Mouse (Mus musculus) naive thymus-derived CD4-positive, alpha-beta T cell, adult 2 months (primary cell): ENCODE measurements around the gene Smim7.

Experiments
- DNase-seq: peaks from one replicate; pipeline ENCODE4 v3.0.0-alpha.2; 2011; ENCODE audit warnings: low read depth

The Smim7 gene

DNA sequence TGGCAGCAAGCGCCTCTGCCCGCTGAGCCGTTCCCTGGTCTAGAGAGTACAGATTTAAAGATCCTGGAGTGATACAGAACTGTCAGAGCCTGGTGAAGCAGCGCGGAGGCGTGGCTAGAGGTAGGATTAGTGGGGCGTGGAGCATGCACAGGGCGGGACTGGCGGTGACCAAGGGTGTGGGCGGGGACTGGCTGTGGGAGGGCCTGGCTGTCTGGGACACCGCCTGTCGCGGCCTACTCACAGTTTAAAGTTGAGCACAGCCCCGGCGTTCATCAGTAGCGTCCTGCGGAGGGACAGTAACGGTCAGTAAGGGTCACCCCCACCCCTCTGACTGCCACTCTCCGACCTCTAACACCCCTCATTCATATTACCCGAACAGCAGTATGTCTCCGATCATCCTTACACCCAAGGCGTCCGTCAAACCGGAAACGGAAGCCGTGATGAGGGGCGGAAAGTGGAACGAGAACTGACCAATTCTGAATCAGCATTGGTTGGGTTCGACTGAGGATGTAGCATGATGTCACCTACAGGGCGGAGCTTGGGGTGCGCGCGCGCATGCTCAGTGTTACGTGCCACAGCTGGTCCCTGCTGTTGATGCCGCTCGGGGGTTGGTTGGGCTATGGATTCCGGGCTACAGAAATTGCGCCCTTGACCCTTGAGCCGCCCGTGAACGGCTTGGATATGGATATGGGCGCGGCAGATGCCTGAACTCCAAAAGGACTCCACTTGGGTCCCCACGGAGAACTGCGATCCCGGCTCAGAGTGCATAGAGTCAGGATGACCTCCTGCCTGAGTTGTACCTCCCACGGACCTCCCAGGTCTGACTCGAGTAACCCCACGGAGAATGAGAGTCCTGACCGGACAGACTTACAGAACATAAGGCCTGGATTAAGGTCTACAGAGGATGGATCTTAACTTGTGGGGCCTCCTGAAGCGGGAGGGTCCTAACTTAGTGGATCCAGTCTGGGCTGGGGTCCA, at the start of gene Smim7:
Smim7 (minus strand) TSS at position 456 of the 978 bp plus-strand sequence.
- peak; percentile 99 for DNase-seq

- peak; percentile 68 for DNase-seq
Measured at GRCm38 (mm10) chr8:72590198-72590597, 19.3 kb upstream of the Smim7 start.

- DNase-seq: no peak
Measured at GRCm38 (mm10) chr8:72589286-72589685, 18.4 kb upstream of the Smim7 start.

GRCm38 (mm10) chr8:72588865-72589264, 18.0 kb upstream of the Smim7 start:
- DNase-seq: no peak

DNA sequence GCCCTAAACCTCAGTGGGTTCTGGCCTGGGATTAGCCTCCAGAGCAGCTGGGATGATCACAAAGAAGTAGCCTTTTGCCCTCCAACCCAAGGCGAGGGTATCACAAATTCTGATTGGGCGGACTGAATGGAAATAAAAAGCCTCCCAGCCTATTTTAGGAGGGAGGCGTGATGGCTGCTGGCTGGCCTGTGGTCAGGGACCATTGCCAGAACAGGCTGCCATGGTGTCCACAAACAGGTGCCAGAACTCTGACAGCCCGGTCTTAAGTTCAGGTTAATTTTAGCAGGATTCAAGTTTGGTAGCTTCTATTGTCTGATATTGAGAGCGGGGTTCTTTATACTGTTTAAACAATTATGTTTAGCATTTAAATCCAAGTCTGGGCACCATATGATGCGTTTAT, 16.9 kb upstream of the Smim7 start:
- DNase-seq: no peak

DNA sequence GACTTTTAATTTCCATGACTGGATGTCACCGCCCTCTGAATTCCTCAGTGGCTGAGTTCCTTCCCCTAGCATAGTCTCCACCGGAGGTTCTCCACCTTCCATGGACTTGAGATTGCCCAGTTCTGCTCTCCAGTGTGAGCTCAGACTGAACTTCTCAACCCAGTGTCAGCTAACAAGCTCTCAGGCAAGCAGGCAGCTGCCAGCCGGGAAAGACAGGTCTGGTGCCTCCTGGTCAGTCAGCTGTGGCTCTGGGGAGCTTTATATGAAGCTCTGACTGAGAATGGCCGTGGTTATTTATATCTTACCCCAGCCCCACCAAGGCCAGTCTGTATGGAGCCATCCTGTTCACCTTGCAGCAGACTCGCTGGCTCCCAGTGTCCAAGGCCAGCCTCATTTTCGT, 13.5 kb upstream of the Smim7 start:
- DNase-seq: no peak

DNA sequence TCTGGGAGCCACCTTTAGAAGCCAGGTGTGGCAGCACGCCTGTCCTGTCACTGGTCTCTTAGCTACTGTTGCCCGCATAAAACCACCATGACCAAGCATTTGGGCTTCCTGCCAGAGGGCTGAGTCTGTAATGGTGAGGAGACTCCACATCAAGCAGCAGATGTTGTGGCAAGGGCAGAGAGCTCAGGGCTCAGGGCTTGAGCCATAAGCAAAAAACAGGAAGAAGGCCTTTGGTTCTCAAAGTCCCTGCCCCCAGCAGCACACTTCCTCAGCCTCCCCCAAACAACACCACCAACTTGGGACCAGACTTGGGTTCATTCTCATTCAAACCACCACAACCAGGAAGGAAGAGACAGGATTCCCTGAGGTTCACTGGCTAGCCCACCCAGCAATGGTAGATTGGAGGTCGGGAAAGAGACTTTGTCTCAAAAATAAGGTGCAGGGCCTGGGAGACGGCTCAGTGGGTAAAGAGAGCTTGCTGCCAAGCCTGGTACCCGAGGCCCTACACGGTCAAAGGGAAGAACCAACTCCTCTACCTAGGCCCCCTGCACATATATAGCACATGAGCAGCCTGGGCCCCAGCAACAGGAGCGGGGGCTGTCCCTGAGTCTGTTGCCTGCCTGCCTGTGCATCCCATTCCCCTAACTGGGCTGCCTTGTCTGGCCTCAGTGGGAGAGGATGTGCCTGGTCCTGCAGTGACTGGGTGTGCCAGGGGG, 12.3 kb upstream of the Smim7 start:
- DNase-seq: no peak

DNA sequence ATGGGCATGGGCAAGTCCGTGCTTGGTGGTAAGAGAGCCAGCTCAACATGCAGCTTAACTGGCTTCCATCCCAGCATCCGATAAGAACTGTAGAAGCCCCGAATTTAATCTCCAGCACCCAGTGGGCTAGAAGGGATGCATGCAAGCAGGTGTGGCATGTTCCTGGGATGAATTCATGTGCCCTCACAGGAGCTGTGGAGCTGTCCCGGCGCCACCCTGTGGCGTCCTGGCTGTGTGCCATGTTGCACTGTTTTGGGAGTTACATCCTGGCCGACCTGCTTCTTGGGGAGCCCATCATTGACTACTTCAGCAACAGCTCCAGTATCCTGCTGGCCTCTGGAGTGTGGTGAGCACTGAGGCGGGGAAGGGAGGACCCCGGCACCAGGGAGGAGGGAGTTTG, 8.5 kb upstream of the Smim7 start:
- no peak for DNase-seq

DNA sequence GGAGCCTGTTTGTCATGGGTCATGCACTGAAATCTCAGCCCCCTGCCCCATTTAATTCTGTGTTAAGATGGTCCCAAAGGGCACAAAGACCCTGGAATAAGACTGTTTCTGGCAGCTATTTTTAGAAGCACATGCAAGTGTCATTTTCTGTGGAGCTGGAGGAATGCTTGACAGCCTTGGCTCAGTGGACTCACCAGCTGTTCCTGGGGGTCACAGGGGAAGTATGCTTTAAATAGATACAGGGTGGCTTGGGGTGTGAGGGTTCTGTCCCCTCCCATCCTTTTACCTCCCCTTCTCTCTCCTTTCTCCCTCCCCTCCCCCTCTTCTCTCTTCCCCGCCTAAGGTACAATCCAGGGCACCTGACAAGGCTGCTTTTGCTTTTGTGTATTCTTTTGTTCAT, 7.1 kb upstream of the Smim7 start:
- no peak for DNase-seq

DNA sequence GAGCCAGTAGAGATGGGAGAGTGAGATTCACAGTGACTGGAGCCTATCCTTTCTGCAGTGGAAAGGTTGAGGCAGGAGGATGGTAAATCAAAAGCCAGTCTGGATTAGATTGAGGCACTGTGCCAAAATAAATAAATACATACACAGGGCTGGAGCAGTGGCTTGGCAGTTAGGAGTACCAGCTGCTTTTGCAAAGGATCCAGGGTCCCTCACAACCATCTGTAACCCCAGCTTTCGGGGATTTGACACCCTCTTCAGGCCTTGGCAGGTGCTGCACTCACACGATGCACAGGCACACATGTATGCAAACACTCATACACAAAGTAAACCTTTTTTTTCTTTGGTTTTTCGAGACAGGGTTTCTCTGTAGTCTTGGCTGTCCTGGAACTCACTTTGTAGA, 6.4 kb upstream of the Smim7 start:
- DNase-seq: no peak

GRCm38 (mm10) chr8:72575915-72576314, 5.0 kb upstream of the Smim7 start:
- no peak for DNase-seq

DNA sequence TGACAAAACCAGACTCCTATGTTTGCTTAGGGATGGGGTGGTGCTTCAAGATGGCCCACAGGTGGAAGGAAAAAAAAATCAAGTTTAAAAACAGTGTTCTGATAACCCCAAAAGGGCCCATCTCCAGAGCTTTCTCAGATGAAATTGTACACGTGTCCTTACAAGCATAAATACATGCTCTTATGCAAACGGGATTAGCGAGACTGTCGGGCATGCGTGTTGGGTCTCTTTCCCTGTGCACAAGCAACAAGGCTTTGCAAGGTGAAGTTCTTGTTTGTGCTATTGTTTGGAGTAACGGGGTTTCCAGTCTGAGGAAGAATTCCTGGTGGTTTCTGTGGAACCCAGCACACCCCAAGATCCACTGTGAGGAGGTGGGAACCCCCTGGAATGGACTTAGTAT, 2.6 kb upstream of the Smim7 start:
- DNase-seq: no peak

DNA sequence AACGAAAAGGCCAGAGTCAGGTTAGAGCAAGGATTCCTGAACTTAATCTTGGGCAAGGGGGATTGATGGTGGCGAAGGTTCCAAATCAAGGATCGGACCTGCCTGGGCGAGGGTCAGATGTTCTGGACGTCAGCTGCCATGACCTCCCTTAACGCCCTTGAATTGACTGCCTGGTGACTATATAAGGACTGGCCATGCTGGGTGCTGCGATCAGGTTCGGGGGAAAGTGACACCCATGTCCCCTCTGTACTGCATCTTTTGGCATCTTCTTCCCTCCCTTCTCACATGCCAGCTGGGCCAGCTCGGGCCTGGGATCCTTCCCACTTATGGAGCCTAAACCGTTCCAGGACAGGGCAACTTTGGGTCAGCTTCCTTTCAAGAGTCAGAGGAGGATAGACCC, 1.6 kb upstream of the Smim7 start:
- DNase-seq: no peak

DNA sequence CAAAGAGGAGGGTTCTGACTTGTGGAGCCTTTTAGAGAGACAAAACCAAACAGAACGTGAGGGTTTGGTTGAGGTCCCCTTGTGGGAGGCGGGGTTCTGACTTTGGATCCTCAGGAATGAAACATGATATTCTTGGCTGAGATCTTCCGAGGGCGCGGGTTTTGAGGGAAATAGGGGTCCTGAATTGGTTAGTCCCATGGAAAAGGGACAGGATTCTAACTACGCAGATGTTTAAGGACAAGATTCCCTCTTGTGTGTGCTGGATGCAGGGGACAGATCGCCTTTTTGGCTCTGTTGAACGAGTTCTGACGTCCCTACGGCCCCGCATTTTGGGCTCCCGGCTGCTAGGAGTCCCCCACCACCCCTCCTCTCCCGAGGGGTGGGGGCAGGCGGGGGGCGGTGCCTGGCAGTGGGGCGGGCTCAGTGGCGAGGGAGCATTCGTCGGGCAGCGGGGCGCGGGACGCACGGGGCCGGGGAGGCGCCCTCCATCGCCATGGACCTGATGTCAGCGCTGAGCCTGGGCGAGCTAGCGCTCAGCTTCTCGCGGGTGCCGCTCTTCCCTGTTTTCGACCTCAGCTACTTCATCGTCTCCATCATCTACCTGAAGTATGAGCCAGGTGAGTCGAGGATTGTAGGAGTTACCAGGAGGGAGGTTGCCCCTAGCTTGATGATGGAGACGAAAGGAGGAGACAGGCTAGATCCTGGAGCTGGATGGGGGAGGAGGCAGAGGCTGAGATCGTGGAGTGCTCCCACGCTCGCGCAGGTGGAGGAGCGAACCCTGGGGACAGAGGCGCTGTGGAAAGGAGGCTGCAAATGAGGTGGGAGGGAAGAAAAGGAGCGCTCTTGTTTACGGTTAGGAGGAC, 954 bp upstream of the Smim7 start, which contains the start of gene Tmem38a:
Tmem38a (plus strand) TSS at position 445 of the 863 bp plus-strand sequence.
- DNase-seq: peak; percentile 78

- no peak for DNase-seq
Measured at GRCm38 (mm10) chr8:72565970-72566369, 4.9 kb downstream of the Smim7 start.

- no peak for DNase-seq
Measured at GRCm38 (mm10) chr8:72561111-72561689, 9.7 kb downstream of the Smim7 start.

DNA sequence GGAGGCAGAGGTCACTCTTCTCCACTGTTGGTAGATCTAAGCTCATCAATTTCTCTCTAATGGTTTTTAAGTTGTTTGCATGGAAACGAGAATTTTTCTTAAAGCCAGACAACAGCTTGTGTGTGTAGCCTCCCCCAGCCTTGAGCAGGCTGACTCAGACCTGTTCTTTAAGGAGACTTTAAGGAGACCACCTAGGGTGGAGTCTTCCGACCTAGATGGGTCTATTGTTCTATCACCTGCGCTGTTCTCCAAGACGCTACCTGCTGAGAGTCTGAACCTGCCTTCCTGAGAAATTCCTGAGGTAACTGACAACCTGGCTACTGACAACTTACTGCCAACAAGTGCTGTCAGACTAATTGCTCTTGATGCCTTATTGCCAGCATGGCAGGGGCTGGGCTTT, 15.1 kb downstream of the Smim7 start:
- DNase-seq: no peak

GRCm38 (mm10) chr8:72549314-72549892, 21.5 kb downstream of the Smim7 start:
- DNase-seq: no peak

DNA sequence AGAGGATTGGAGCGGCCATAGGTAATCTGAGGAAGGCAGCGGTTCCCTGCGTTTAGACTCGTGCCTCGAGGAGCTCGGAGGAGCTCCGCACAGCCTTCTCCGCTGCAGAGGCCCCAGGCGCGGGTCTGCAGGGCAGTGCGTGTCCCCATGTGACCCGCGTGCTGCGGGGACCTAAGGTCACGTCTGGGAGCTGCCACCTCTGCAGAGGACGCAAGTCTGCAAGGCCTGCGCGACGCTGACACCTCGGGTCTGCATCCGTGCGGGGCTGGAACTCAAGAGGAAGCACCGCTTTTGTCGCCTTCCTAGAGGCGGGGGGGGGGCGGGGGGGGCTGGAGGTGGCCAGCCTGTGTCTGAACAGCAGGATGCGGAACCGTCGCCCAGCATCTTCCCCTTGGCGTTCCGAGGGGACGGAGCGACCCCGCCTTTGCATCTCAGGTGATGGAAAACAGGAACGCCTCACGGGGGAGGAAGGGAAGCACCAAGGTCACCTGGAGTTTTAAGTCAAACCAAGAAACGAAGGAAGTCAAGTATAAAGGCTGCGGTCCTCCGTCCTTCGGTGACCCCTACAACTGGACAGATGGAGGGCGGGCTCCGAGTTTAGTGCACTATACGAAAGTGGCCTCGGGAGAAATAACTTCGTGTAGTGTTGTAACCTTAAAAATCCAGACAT, 22.1 kb downstream of the Smim7 start:
- DNase-seq: no peak

DNA sequence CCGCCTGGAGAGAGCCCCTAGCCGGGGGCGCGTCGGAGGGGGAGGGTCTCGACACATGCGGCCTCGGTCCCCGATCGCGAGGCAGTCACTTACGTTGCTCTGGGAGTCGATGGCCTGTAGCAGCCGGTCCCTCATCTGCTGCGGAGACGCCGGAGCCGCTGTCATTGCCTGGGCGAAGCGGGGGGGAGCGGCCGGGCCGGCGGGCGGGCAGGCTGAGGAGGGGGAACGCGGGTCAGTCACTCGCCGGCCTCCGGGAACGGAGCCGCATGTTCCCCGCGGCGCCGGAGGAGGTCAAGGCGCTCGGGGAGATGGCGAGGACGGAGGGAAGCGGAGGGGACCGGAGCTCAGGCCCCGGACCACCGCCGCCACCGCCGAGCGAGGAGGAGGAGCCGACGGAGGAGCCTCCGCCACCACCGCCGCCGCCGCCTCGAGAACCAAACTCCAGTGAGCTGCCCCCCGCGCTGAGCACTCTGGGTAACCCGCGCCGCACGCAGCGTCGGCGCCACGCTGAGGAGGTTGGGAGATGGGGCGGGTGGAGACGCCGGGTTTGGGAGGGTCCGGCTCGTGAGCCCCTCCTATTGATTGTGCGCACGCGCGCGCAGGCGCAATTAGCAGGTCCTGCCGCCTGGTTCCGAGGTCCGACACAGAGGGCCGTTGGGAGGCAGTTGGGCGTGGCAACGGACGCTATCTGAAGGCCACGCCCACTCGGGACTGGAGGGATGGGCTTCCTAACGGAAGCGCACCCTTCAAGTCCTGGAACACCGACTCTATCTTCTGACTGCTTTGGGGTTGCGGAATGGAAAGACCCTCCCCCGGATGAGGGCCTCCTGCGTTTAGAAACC, 22.9 kb downstream of the Smim7 start, which contains the start of gene Med26:
Med26 (minus strand) TSS at position 469 of the 842 bp plus-strand sequence.
- peak; percentile 98 for DNase-seq
